Mouse (Mus musculus) lung, adult 2 months (tissue): ENCODE data around the gene Usp43. TPM values are rescaled to one million over a fixed set of nuclear protein-coding genes. Genes with fewer than 3 reads are reported as not detected.

Source experiments
- DNase-seq: peaks from one replicate; pipeline ENCODE4 v3.0.0; 2022
- H3K4me1 ChIP-seq: fragments of 200-500 bp; 2 replicates; pipeline ENCODE4 v1.6.1; 2011; ENCODE audit warnings: low read length; ENCODE audit not compliant: control insufficient read depth, insufficient read depth
- H3K4me3 ChIP-seq: fragments of 200-500 bp; replicated peaks from 2 replicates; pipeline ENCODE3; 2011; ENCODE audit warnings: low read depth, mild to moderate bottlenecking, control low read depth, low read length; ENCODE audit errors: extremely low read depth
- CTCF ChIP-seq: fragments of 200-500 bp; IDR thresholded peaks from 2 replicates; pipeline ENCODE4 v1.5.1; 2011; ENCODE audit warnings: mild to moderate bottlenecking, low read length, control low read depth; ENCODE audit not compliant: insufficient read depth
- POLR2A ChIP-seq: fragments of 200-500 bp; IDR thresholded peaks from 2 replicates; pipeline ENCODE4 v1.6.1; 2011; ENCODE audit warnings: low read depth, mild to moderate bottlenecking, control low read depth, low read length, borderline replicate concordance; ENCODE audit errors: extremely low read depth
- WGBS: fragments of 180-500 bp; shearing (Covaris S2); methylation state at CpG from one replicate; pipeline ENCODE4 v1.1.7; 2018; 5-methylcytosine and 5-hydroxymethylcytosine counted together
- polyA plus RNA-seq: library from polyadenylated mRNA; depleted of rRNA; stranded (reverse); fragments of >200 nt; gene quantifications from 2 replicates; pipeline ENCODE4 v1.2.3, GENCODE M21; 2012

Gene Usp43
- polyA plus RNA-seq, 1 experiment: 7.0 TPM

DNA sequence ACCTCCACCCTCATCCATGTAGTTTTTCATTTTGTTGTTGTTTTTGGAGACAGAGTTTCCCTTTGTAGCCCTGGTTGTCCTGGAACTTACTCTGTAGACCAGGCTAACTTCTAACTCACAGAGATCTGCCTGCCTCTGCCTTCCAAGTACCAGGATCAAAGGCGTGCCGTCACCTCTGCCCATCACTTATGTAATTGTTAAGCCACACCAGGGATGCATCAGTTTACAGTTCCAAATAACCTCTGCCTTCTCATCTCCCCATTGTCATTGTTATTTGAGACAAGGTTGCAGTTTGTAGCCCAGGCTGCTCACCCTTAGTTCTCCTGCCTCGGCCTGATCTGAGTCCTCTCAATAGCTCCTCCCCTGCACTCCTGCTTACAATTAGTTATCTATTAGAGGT lies 10.2 kb upstream of the Usp43 start:
- no peak overlapping the region for H3K4me3 ChIP-seq
- TF ChIP-seq POLR2A (no peak), CTCF (no peak)
- no peaks in the 10 kb centered on the region for H3K4me1 ChIP-seq
- 92% methylated on average over 3 of the region's 3 CpGs for WGBS
- DNase-seq: no peak

- no peak for TF ChIP-seq POLR2A
- TF ChIP-seq CTCF: no peak
Measured at GRCm38 (mm10) chr11:67926348-67927055, 4.5 kb upstream of the Usp43 start.

GRCm38 (mm10) chr11:67925000-67925399 lies 3.0 kb upstream of the Usp43 start:
- TF ChIP-seq POLR2A (no peak), CTCF (no peak)
- 89% methylated on average over 13 of the region's 13 CpGs for WGBS
- Histone ChIP-seq H3K4me1 (peaks cover 5% of the 10 kb centered on the region), H3K4me3 (no peak overlapping the region)
- DNase-seq: no peak

More at GRCm38 (mm10) chr11:67926348-67927055, 4.5 kb upstream of the Usp43 start:
- no peak for DNase-seq
- 21% methylated on average over 15 of the region's 15 CpGs for WGBS
- Histone ChIP-seq H3K4me1 (peaks cover 3% of the 10 kb centered on the region; the same call in 1 of the 2 replicates), H3K4me3 (no peak overlapping the region)

DNA sequence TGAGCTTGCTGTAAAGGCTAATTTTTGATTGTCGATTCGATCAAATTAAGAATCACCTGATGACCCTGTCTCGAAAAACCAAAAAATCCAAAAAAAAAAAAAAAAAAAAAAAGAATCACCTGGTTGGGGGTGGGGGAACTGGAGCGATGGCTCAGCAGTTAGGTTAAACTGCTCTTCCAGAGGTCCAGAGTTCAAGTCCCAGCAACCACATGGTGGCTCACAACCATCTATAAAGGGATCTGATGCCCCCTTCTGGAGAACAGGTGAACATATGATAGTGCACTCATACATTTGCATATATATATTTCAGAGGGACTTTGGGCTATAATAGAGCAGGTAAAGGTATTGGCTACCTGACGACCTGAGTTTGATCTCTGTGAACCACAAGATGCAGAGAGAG lies 1.8 kb upstream of the Usp43 start:
- 94% methylated on average over 5 of the region's 5 CpGs for WGBS
- no peak for TF ChIP-seq POLR2A
- TF ChIP-seq CTCF: no peak
- no peak for DNase-seq
- no peak overlapping the region for H3K4me3 ChIP-seq
- peaks cover 12% of the 10 kb centered on the region for H3K4me1 ChIP-seq

GRCm38 (mm10) chr11:67922755-67923125 lies 787 bp upstream of the Usp43 start:
- TF ChIP-seq CTCF (no peak), POLR2A (peak; percentile 38; the same call in 1 of the 2 replicates)
- Histone ChIP-seq H3K4me1 (peaks cover 12% of the 10 kb centered on the region), H3K4me3 (peak overlapping the region; percentile 76)
- WGBS: under 1% methylated on average over 12 of the region's 12 CpGs
- peak; percentile 71 for DNase-seq

DNA sequence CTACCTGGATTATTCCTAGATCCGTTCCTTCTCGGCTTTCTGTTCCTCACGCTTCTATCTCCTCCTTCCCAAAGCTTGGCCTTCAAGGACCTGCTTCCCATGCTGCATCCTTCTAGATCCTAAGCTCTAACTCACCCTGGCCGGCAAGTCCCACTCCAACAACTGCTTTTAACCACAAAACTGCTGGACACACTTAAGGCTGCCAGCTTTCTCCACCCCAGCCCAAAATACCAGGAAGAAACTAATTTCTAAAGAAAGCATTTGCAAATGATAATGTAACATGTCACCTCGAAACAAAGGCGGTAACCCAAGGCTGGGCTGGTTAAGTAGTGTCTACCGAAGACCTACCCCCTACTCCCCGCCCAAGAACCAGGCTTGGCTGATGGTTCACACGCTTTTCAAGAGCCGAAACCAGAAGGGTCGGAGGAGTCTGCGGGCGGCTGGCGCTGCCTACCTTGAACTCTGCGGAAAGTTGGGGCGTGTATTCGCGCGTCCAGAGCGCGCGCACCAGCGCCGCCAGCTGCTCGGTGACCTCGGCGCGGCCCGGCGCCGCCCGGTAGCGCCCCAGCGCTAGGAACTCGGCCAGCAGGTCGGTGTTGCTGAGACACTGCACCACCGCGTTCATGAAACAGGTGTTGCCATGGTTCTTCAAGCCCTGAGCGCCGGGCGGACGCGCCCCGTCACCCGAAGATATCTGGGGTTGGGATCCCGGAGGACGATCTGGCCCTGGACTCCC lies 694 bp downstream of the Usp43 start:
- TF ChIP-seq CTCF: no peak
- TF ChIP-seq POLR2A: peak; percentile 36; the same call in 1 of the 2 replicates
- H3K4me1 ChIP-seq: peaks cover 12% of the 10 kb centered on the region
- DNase-seq: peak; percentile 63
- WGBS: 5% methylated on average over 47 of the region's 47 CpGs
- H3K4me3 ChIP-seq: peak overlapping the region; percentile 44

- no peak for TF ChIP-seq CTCF
- no peak for TF ChIP-seq POLR2A
- WGBS: 37% methylated on average over 9 of the region's 9 CpGs
- H3K4me1 ChIP-seq: peaks cover 12% of the 10 kb centered on the region
- H3K4me3 ChIP-seq: no peak overlapping the region
- no peak for DNase-seq
Measured at GRCm38 (mm10) chr11:67920226-67920960, 1.6 kb downstream of the Usp43 start.

DNA sequence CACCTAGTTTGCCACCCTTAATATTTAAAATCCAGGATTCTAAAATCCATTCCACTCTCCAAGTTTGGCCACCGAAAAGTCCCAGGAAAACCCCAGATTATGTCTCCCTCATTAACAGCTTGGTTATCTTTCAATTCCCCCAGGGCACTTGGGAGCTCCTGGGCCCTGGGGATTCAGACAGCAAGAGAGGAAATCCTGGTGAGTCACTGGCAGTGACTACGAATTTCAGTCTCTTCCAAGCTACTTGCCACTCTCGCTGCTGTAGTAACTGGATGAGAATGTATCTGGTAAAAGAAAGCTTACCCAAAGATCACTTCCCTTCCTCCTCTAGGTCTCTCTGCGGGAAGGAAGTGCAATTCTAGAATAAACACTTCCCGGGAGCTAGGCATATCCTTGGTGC lies 2.4 kb downstream of the Usp43 start:
- no peak for TF ChIP-seq POLR2A
- no peak for TF ChIP-seq CTCF
- peaks cover 12% of the 10 kb centered on the region for H3K4me1 ChIP-seq
- WGBS: 26% methylated on average over 5 of the region's 5 CpGs
- no peak for DNase-seq
- H3K4me3 ChIP-seq: no peak overlapping the region

GRCm38 (mm10) chr11:67917126-67917525 lies 4.8 kb downstream of the Usp43 start:
- Histone ChIP-seq H3K4me3 (no peak overlapping the region), H3K4me1 (peaks cover 9% of the 10 kb centered on the region)
- no peak for DNase-seq
- 47% methylated on average over 3 of the region's 3 CpGs for WGBS
- TF ChIP-seq POLR2A: no peak
- no peak for TF ChIP-seq CTCF

DNA sequence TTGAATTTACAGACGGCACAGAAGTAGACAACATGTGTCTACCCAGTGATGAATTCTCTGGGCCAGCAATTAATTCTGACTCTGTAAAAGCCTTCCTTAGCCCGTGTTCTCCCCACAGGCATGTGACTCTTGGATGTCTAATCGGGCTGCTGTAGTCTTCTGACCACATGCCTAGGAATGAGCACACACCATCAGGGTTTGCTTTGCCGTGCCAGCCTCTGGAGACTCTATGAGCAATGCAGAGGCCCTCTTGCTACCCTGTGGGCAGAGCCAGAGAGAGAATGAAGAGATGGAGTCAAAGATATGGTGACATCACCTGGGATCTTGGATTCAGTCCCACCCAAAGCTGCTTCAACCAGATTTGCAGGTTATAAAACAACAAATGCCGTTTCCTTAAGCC lies 10.9 kb downstream of the Usp43 start:
- H3K4me1 ChIP-seq: no peaks in the 10 kb centered on the region
- H3K4me3 ChIP-seq: no peak overlapping the region
- DNase-seq: no peak
- no peak for TF ChIP-seq POLR2A
- TF ChIP-seq CTCF: no peak
- 74% methylated on average over 5 of the region's 5 CpGs for WGBS

GRCm38 (mm10) chr11:67903756-67904155 lies 18.2 kb downstream of the Usp43 start:
- WGBS: 80% methylated on average over 4 of the region's 4 CpGs
- DNase-seq: no peak
- TF ChIP-seq CTCF (no peak), POLR2A (no peak)
- Histone ChIP-seq H3K4me1 (no peaks in the 10 kb centered on the region), H3K4me3 (no peak overlapping the region)
